Mouse (Mus musculus) WW6 (cell line): Measurements from ENCODE around the gene Fam3c.

Experiments
- DNase-seq: peaks from one replicate; pipeline ENCODE4 v3.0.0-alpha.2; 2013; ENCODE audit warnings: low read depth, low spot score

Gene Fam3c

DNA sequence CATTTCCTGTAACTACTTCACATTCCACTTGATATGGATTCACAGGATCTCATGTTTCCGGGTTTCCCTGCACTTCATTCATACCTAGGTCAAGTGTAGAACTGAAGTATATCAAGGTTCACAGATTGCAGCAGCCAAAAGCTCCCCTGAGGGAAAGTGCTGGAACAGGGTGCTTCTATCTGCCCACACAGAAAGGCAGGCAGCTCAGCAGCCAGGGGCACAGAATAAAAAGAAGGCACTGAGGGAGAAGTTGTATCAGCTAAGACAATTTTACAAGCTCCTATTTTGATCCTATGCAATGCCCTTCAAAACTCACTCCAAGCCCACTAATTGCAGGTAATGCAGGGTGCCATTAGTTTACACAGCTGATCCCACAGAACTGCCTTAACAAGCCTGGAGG is 2.0 kb downstream of the Fam3c start:
- no peak for DNase-seq

GRCm38 (mm10) chr6:22351551-22351950 is 4.5 kb downstream of the Fam3c start:
- DNase-seq = no peak

DNA sequence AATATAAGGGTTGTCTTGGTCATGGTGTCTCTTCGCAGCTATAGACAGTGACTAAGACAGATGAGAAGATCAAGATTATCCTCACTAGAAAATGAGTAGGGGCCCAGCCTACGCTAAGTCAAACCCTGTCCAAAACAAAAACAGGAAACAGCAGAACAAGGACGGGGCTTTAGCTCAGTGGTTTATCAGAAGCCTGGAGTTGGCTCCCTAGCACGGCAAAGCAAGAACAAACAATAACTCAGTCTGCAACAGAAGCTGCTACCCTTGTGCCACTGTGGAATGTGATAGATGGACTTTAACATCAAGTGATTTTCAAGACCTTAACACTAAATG is 5.8 kb downstream of the Fam3c start:
- DNase-seq = no peak

DNA sequence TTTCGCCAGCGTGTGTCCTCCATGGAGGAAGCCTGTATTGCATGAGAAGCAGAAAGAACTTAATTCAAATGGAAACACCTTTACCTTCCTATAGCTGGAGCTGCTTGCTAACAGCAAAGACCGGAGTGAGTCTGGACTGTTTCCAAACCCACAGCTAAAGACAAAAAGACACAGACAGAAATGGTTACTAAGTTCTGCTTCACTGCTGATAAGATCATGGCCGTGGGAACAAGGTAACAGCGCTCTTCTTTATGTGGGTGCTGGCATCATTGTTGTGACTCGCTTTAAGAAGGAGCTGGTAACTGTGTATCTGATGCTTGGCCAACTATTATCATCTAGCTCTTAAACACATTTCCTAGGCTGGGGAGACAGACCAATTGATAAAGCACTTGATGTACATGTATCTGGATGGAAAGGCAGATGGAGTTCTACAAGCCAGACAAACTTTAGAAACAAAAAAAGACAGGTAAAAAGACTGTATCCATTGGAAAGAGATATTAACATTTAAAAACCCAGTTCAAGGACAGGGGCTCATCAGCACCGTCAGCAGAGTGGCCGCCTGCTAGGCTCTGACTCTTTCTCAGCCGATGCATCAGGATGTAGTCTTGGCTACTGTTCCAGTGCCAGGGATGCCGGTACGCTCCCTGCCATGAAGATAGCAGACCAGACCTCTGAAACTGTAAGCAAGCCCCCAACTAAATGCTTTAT is 6.4 kb downstream of the Fam3c start:
- DNase-seq = no peak

DNA sequence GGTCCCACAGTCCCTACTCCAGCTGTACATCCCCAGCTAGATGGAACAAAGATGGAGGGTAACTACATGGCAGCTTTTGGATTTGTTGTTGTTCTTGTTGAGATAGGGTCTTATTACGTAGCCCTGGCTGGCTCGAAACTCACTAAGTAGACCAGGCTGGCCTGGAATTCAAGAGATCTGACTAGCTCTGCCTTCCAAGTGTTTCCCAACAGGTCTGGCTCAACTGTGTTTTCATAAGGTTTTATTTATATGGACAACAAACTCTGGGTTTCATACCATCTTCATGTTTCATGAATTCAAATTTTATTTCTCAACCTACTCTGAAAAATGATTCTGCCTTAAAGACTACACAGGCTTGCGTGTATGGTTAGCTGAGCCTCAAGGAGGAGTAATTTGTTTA is 7.1 kb downstream of the Fam3c start:
- no peak for DNase-seq

- no peak for DNase-seq
These were observed 7.9 kb downstream of the Fam3c start for GRCm38 (mm10) chr6:22348130-22348529.

DNA sequence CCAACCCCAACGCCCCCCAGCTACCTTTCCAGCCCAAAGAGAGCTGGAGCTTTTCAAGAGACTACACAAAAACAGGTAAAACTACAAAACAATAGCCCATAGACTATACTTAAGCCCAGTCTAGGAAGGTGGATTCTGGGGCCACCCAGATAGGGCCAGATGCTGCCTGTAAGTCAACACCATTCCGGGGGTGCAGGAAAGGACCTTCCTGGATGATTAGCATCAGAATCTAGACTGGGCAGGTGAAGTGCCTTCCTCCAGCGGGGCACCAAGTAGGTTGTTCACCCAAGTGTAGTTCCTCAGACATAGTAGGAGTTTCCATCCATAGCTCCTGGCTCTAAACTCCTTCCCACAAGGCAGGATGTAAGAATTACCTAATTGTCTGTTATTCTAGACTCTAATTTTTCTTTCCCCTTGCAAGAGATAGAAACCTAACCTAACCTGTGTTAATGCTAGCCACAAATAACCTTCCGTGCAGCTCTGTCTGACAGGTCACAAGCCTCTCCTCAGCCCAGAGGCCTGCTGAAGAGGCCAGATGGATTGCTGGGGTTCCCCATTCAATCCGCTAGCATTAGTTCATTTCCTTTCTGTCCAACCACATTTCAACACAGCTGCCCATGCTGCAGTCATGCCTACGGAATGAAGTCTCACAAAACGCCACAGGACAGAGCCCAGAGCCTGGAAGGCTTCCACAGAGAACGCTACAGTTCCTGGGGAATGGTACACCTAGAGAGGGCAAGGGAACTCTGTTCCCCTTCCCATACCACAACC is 8.7 kb downstream of the Fam3c start:
- DNase-seq = no peak

DNA sequence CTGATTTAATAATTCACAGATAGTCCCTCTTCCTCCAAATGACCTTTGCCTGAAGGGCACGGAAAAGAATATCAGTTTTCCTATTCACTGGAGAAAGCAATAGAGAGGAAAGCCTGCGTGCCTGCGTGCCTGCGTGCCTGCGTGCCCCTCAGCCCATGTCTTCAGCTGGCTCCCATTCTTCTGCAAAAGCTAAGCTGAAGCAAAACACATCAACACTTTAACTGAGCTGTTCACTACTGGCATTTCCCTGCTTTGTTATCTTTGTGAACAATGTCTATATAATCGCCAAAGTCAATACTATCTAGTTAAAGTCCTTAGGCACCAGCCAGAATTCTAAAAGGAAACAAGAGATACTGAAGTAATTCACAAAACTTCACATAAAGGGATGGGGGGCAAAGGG is 11.6 kb downstream of the Fam3c start:
- DNase-seq = no peak

DNA sequence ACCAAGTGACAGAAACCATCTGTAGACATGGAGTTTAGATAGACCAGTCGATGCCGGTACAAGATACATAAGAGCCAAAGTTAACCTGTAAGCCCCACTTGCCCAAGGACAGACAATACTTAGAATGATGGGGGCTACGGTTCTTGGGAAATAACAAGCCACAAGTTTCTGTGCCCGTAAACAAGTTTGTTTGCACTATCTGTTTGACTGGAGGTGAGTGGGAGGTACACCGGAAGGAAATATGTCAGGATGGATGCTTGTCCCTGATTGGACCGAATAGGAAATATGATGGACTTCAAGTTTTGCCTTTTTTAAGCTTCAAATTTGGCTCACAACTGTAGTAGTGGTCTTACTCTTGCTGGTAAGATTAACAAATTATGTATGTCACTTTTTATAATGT is 12.3 kb downstream of the Fam3c start:
- no peak for DNase-seq

DNA sequence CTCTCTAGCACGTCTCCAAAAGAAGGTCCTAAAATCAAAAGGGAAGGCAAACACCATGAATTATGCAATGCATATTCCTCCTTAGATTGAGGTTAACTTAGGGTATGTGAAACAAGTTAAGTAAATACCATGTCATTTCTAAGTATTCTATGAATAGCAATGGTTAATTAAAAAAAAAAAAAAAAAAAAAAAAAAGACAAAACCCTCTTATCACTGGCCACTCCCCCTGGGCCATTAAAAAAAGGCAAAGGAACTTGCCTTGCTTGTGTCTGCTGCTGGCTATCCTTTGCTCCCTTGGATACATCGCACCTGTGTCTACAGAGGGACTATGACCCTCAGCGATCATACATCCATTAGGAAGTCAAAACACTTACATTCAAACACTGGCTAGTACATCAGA is 12.8 kb downstream of the Fam3c start:
- no peak for DNase-seq

GRCm38 (mm10) chr6:22340779-22341178 is 15.3 kb downstream of the Fam3c start:
- DNase-seq = no peak

GRCm38 (mm10) chr6:22339763-22340542 is 16.1 kb downstream of the Fam3c start:
- no peak for DNase-seq

- DNase-seq = no peak
These were observed 23.5 kb downstream of the Fam3c start for GRCm38 (mm10) chr6:22332548-22332947.

GRCm38 (mm10) chr6:22330169-22330960 is 25.7 kb downstream of the Fam3c start:
- DNase-seq = no peak

DNA sequence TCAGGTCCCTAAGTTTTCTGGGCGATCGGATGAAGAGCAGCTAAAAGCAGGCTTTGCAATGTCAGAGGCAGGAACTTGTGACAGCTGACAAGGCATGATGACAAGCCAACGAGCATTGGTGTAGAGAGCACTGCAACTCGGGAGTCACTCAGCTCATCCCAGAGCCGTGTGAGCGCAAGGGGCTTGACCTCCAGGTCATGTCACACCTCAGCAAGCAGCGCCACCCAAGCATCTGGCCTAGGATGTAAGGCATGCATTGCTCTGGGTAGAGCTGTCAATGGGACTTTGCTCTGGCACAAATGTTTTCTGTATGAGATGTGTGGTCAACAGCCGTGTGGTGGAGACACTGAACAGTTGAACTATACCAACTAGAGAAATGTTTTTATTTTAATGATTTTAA is 28.1 kb downstream of the Fam3c start:
- no peak for DNase-seq

DNA sequence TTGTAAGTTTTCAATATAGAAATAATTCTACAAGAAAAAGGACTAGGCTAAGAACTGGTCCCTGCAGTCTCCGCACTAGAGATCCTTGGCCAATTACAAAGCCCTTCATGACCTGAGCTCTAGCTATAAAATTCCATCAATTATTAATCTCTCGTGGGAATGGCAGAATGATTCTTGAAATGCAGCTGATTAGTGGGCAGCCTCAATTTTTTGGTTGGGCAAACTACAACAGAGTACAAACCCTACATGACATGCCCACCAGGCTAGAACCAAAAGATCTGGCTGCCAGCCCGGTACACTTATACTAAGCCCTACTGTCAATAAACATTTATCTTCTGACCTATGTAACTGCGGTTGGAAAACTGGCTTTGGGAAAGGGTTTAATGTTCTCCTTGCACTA is 29.0 kb downstream of the Fam3c start:
- no peak for DNase-seq

DNA sequence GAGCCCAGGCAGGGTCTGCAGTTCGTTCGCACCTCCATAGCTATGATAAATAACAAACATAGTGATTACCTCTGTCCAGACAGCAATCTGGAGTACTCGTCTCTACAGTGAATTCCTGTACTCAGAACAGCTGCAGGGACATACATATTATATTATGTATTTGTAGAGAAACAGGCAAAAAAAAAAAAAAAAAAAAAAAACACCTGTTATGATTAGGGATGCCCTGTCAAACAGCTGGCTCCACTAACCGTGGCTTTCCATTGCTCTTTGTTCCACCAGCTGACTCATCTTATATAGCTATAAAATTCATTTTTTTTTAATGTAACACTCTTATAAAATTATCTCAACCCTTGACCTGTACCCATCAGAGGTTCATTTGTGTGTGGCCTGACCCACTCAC is 29.8 kb downstream of the Fam3c start:
- DNase-seq = no peak

DNA sequence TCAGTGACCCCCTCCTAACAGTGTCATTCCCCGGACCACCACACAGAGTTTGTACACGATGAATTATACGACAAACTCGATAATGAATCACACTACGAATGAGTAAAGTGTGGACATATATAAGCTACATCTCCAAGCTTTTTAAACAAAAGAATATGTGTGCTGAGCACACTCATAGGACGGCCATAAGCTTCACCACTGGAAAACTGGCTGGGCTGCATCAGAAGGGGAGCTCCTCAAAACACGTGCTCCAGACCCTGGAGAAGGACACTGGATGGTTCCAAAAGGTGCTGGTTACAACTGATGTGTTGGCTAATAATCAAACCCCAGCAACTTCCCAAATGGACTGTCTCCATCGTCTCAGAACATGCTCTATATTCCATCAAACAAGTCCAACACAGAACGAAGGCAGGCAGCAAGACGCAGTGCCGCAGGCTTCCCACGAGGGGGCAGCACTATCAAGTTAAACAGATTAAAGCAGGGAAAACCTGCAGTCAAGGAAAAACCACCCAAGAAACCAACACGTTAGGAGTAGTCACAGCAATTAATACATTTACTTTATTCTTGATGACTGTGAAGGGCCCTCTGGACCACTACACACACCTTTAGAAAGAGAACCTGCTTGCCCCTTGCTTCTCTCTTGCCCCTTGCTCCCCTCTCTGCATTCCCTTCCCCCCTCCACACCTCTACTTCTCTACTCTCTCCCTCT is 30.5 kb downstream of the Fam3c start:
- peak; percentile 22 for DNase-seq

GRCm38 (mm10) chr6:22298059-22298458 is 58.0 kb downstream of the Fam3c start:
- DNase-seq = no peak

GRCm38 (mm10) chr6:22297028-22297427 is 59.0 kb downstream of the Fam3c start:
- DNase-seq = no peak

- DNase-seq = no peak
These were observed 62.1 kb downstream of the Fam3c start for GRCm38 (mm10) chr6:22293922-22294321.
